Mouse (Mus musculus) olfactory bulb, adult 2 months (tissue): ENCODE measurements around the gene Ap2a1.

Source experiments
- CTCF ChIP-seq: fragments of 200-500 bp; IDR thresholded peaks from 2 replicates; pipeline ENCODE4 v1.5.1; 2012; ENCODE audit warnings: low read depth, mild to moderate bottlenecking, low read length, moderate library complexity; ENCODE audit not compliant: insufficient read depth
- POLR2A ChIP-seq: fragments of 200-500 bp; IDR thresholded peaks from 2 replicates; pipeline ENCODE4 v1.6.1; 2012; ENCODE audit warnings: mild to moderate bottlenecking, low read depth, low read length, moderate library complexity; ENCODE audit not compliant: insufficient read depth

DNA sequence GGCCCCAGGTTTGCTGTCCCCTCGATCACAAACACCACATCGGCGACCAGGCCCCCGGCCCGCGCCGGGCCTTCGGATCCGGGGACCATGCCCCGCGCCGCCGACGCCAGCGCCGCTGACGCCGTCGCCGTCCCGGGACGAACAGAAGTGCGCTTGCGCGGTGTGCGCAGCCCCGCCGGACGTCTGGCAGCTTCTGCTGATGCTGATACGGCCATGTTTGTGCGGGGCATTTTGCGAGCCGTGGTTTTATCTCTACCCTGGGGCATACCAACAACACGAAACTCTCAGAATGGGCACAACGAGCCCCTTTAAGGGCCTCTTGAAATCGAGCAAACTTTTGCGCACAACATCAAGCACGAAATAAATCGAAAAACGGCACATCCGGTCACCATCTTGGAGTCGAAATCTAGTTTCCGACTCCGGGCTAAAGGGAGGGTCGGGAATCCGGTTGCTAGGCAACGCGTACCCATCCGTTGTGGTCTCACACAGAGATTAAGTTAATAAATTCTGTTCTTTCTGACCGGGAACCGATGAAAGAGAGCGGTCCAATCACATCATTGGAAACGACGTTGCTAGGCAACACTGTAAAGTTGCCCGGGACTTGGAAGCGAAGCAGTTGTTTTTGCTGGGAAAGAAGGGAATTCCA is 36.9 kb downstream of the Ap2a1 start, which contains the start of gene Med25:
- TF ChIP-seq CTCF, result no peak
- peak; percentile 83 for TF ChIP-seq POLR2A
